12 mouse cellular contexts compared by ENCODE assay signal in genomic region chr4:119825956-119826355, GRCm38 (mm10).
"Had no signal": no experiment of that assay in that cellular context is flagged by ENCODE, and none has a peak within 500 bp of the region (broad histone marks: within the 10 kb centered on the region; RNA-seq: fewer than 3 reads in every experiment).

No protein-coding gene starts in this region.

- DNase-seq: liver, postnatal 0 days; lung, adult 2 months; lung, postnatal 14 days; lung, postnatal 36 days; retina, postnatal 1 day; right cerebral cortex, adult 18-20 months; right cerebral cortex, postnatal 25 days; right cerebral cortex, postnatal 4 days; spleen, adult 18-20 months; thymus, adult 18-20 months; thymus, postnatal 14 days; thymus, postnatal 36 days had no signal
